Mouse (Mus musculus) left cerebral cortex, postnatal 14 days (tissue): Measurements from ENCODE around the gene Syce3. TPM values are rescaled to one million over a fixed set of nuclear protein-coding genes. Genes with fewer than 3 reads are reported as not detected.

Source experiments
- DNase-seq, 2 experiments: peaks; one replicate each; pipeline ENCODE4 v3.0.0; 2021 to 2022; ENCODE audit warnings: low spot score in 2 of 2, mixed read lengths in 1 of 2
- intact Hi-C: fragments of 180-260 bp; cut with DNase I; formaldehyde crosslinking; loops from one replicate; pipeline ENCODE4 v1.15.1; 2025
- total RNA-seq, 2 experiments: library from RNA; stranded (reverse); gene quantifications; 2 replicates each; pipeline ENCODE4 v1.2.3; 2021

Gene Syce3
- total RNA-seq, 2 experiments from 2014 or later, result not detected

DNA sequence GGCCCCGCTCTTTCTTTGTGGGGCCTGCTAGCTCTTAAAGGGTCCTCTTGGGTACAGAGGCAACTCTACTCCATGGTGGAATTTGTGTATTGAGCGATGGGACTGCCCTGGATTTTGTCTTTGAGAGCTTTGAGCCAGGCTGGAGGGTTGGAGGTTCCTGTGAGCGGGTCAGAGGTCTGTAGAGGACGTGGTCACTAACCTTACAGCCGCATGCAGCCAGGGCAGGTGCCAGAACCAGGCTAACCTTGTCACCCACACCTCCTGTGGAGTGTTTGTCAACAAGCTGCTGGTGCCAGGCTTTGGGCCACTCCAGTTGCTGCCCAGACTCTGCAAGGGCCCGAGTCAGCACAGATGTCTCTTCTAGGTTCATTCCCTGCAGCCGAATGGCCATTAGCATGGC lies 34.3 kb downstream of the Syce3 start:
- DNase-seq, result no peak
- intact Hi-C loops, result no loop called here

DNA sequence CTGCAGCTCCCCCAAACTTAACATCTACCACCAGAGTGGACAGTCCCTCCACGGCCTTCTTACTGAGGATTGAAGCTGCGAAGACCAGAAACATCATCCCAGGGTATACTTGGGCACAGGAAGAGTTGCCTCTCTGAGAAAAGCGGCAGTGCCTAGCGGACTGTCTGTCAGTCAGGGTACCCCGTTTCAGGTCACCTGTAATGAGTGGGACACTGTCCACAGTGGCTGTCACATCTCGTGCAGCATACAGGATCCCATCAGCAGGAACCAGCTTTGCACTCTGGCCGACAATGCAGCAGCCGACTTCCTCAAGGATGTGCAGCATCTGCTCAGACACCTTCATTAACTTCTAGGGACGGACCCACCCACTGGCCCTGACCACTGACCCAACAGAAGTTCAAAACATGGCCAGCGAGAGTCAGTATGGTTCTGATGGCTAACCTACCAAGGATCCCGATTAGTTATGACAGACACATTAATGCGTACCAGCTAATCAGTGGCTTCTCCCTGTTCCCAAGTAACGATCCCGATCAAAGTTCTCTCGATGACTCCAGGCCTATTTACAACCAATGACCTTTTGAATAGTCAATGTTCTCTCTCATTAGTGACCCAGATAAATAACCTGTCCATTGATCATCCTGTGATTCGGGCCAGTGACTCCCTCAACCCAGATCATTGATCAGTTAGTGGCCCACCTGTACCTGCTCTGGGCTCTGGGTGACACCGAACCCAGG lies 35.3 kb downstream of the Syce3 start:
- intact Hi-C loops, result no loop called here
- DNase-seq, result no peak

DNA sequence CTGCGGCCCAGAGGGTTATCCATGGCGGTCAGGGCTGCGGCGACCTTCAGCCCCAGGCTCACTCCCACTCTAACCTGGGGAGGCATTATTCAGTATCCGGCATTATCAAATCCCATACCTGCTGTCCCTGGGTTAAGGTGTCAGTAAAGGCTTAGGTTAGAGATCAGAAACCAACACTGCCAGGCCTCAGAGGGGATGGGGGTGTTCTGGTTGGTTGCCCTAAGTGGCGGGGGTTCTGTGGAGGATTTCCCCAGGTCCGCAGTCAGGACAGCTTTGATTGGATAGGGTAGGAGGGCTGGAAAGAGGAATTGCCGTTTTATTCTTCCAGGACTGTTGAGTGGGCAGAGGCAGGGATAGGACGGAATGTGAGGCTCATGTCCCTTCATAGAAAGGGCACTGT lies 36.0 kb downstream of the Syce3 start:
- no peak for DNase-seq
- intact Hi-C loops, result no loop called here

GRCm38 (mm10) chr15:89373762-89374248 lies 36.5 kb downstream of the Syce3 start, which contains the start of gene Sco2:
Gene Sco2, minus strand, starts transcription at chr15:89373846.
- intact Hi-C loops, result no loop called here

GRCm38 (mm10) chr15:89373027-89373761 lies 37.1 kb downstream of the Syce3 start:
- intact Hi-C loops, result no loop called here
- peak; percentile 87 to 92 for DNase-seq

More at GRCm38 (mm10) chr15:89373762-89374248, 36.5 kb downstream of the Syce3 start, which contains the start of gene Sco2:
- DNase-seq, result peak; percentile 95 to 96

GRCm38 (mm10) chr15:89372536-89372935 lies 37.8 kb downstream of the Syce3 start:
- no peak for DNase-seq
- intact Hi-C loops, result no loop called here

DNA sequence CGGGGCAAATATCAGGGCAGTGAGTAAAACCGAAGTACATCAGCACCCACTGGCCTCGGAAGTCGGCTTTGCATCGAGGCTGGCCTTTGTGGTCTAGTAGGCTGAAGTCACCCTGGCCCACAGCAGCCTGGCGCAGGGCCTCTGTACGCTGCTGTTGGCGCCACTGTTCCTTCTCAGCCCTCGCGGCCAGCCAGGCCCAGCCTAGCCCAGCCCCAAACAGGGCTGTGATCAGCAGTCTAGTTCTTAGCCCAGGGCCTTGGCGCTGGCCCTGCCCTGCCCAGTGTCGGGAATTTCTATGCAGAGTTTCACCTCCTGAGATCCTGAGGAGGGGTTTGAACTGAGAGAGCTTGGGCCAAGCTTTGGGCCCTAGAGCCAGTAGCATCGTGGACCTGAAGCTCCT lies 38.2 kb downstream of the Syce3 start:
- intact Hi-C loops, result no loop called here
- no peak for DNase-seq

GRCm38 (mm10) chr15:89365141-89365551 lies 45.2 kb downstream of the Syce3 start:
- DNase-seq, result no peak
- intact Hi-C loops, result no loop called here

- intact Hi-C loops, result no loop called here
- DNase-seq, result no peak
Measured at GRCm38 (mm10) chr15:89363051-89363450, 47.3 kb downstream of the Syce3 start.

GRCm38 (mm10) chr15:89358784-89359183 lies 51.5 kb downstream of the Syce3 start:
- intact Hi-C loops, result loop anchor here (5.0 kb wide), 1 partner anchor 46 kb away; no protein-coding TSS in a partner anchor
- no peak for DNase-seq

DNA sequence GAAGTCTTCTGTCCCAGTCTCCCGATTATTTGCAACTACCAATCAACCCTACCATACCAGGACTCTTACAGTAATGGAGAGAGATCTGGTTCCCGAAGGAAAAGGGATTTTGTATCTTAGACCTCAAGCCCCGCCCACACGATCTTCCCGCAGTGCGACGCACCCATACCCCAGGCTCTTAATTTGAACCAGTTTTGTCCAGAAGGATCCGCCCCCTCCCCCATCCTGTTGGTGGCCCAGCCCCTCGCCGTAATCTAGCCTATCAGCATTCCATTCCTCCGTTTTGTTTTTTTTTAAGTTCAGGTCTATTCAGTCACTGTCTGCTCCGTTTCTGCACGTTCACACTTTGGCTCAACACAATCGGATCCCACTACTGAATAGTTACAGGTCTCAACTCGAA lies 53.9 kb downstream of the Syce3 start:
- intact Hi-C loops, result loop anchor here (5.0 kb wide), 1 partner anchor 44 kb away; no protein-coding TSS in a partner anchor
- peak; percentile 72 to 94 for DNase-seq

- intact Hi-C loops, result loop anchor here (5.0 kb wide), 1 partner anchor 43 kb away; no protein-coding TSS in a partner anchor
Measured at GRCm38 (mm10) chr15:89355241-89356187, 54.8 kb downstream of the Syce3 start, which contains the start of the genes Lmf2 and Ncaph2. Gene Lmf2, minus strand, starts transcription at chr15:89355659. Gene Ncaph2, plus strand, starts transcription at chr15:89355719.

GRCm38 (mm10) chr15:89354455-89354854 lies 55.8 kb downstream of the Syce3 start:
- intact Hi-C loops, result no loop called here

More at GRCm38 (mm10) chr15:89355241-89356187, 54.8 kb downstream of the Syce3 start, which contains the start of the genes Lmf2 and Ncaph2:
- peak; percentile 94 for DNase-seq

GRCm38 (mm10) chr15:89353837-89354236 lies 56.5 kb downstream of the Syce3 start:
- intact Hi-C loops, result no loop called here
- DNase-seq, result no peak

More at GRCm38 (mm10) chr15:89354455-89354854, 55.8 kb downstream of the Syce3 start:
- no peak for DNase-seq

GRCm38 (mm10) chr15:89352795-89353194 lies 57.5 kb downstream of the Syce3 start:
- intact Hi-C loops, result no loop called here
- DNase-seq, result no peak

GRCm38 (mm10) chr15:89352054-89352453 lies 58.2 kb downstream of the Syce3 start:
- DNase-seq, result no peak
- intact Hi-C loops, result no loop called here

GRCm38 (mm10) chr15:89351302-89351701 lies 59.0 kb downstream of the Syce3 start:
- intact Hi-C loops, result no loop called here
- no peak for DNase-seq

- intact Hi-C loops, result no loop called here
- DNase-seq, result no peak
Measured at GRCm38 (mm10) chr15:89350447-89350846, 59.9 kb downstream of the Syce3 start.

DNA sequence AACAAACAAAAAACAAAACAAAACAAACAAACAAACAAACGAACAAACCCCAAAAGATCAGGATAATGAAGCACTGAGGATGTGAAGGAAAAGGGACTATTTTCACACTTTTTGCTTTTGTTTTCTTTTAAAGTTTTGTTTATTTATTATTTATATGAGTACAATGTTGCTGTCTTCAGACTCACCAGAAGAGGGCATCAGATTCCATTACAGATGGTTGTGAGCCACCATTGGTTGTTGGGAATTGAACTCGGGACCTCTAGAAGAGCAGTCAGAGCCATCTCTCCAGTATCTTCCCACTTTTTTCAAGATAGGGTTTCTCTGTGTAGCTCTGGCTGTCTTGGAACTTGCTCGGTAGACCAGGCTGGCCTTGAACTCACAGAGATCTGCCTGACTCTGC lies 67.0 kb downstream of the Syce3 start:
- no peak for DNase-seq
- intact Hi-C loops, result no loop called here
